Mouse (Mus musculus) CH12.LX (cell line): ENCODE results near the gene Sh3bp2. TPM values are rescaled to one million over a fixed set of nuclear protein-coding genes. Genes with fewer than 3 reads are reported as not detected.
A peak's percentile ranks its signal among the peaks of the same experiment; 100 is the strongest.

Experiments used
- DNase-seq: peaks from one replicate; pipeline ENCODE4 v3.0.0-alpha.2; 2013; ENCODE audit errors: extremely low read depth
- H3K27ac ChIP-seq: 2 replicates; pipeline ENCODE4 v1.5.1; 2012; ENCODE audit warnings: low read depth, mild to moderate bottlenecking, control low read depth, moderate library complexity; ENCODE audit not compliant: insufficient read depth
- H3K27me3 ChIP-seq: replicated peaks from 2 replicates; pipeline ENCODE3; 2012; ENCODE audit warnings: inconsistent platforms
- H3K36me3 ChIP-seq, 2 experiments: replicated peaks in 1 of 2; 2 replicates each; pipeline versions ENCODE3 to v1.6.1; 2012; ENCODE audit warnings: inconsistent platforms in 1 of 2, low read length in 1 of 2, mild to moderate bottlenecking in 1 of 2, mixed read lengths in 1 of 2, moderate library complexity in 1 of 2; ENCODE audit not compliant: control insufficient read depth in 1 of 2, insufficient read depth in 1 of 2
- H3K4me1 ChIP-seq, 2 experiments: 2 replicates each; pipeline ENCODE4 v1.6.1; 2012; ENCODE audit warnings: inconsistent platforms in 1 of 2, moderate library complexity in 1 of 2; ENCODE audit not compliant: insufficient read depth in 2 of 2, control insufficient read depth in 1 of 2
- H3K4me2 ChIP-seq: 2 replicates; pipeline ENCODE4 v1.6.1; 2012; ENCODE audit warnings: low read depth, mild to moderate bottlenecking, control low read depth; ENCODE audit not compliant: poor library complexity, insufficient read depth, severe bottlenecking
- H3K4me3 ChIP-seq, 3 experiments: fragments of 150-350 bp in 1 of 3; sonication (generic) in 1 of 3; replicated peaks in 1 of 3; 2 replicates each; pipeline versions ENCODE3 to v1.5.1; 2011 to 2012; ENCODE audit warnings: low read depth in 2 of 3, low read length in 2 of 3, mild to moderate bottlenecking in 2 of 3, moderate library complexity in 2 of 3, control low read depth in 1 of 3, improper control_type of control experiment in 1 of 3, inconsistent platforms in 1 of 3, mixed read lengths in 1 of 3; ENCODE audit not compliant: poor library complexity in 1 of 3
- H3K79me2 ChIP-seq: replicated peaks from 2 replicates; pipeline ENCODE4 v1.6.1; 2012; ENCODE audit warnings: mild to moderate bottlenecking, moderate library complexity; ENCODE audit not compliant: control insufficient read depth, poor library complexity, insufficient read depth, severe bottlenecking; ENCODE audit errors: extremely low read depth
- H3K9ac ChIP-seq: 2 replicates; pipeline ENCODE4 v1.6.1; 2012; ENCODE audit warnings: low read depth, mild to moderate bottlenecking, control low read depth, moderate library complexity; ENCODE audit not compliant: insufficient read depth
- H3K9me3 ChIP-seq: replicated peaks from 2 replicates; pipeline ENCODE3; 2012; ENCODE audit warnings: low read length, inconsistent platforms, mixed read lengths
- CHD1 ChIP-seq: IDR thresholded peaks from 2 replicates; pipeline ENCODE4 v1.6.1; 2012; ENCODE audit warnings: low read depth, low read length, improper control_type of control experiment, inconsistent platforms
- CHD2 ChIP-seq: IDR thresholded peaks from 2 replicates; pipeline ENCODE4 v1.6.1; 2011; ENCODE audit warnings: low read length, improper control_type of control experiment
- CTCF ChIP-seq, 2 experiments: IDR thresholded peaks in 1 of 2; conservative IDR thresholded peaks in 1 of 2; 2 replicates each; pipeline ENCODE4 v1.5.1; 2011 to 2012; ENCODE audit warnings: low read depth in 2 of 2, low read length in 2 of 2, improper control_type of control experiment in 1 of 2, inconsistent platforms in 1 of 2, mild to moderate bottlenecking in 1 of 2, moderate library complexity in 1 of 2
- E2F4 ChIP-seq: IDR thresholded peaks from 2 replicates; pipeline ENCODE4 v1.6.1; 2011; ENCODE audit warnings: low read depth, low read length, improper control_type of control experiment; ENCODE audit not compliant: insufficient replicate concordance
- ELF1 ChIP-seq: IDR thresholded peaks from 2 replicates; pipeline ENCODE4 v1.6.1; 2014; ENCODE audit warnings: low read depth, mild to moderate bottlenecking, inconsistent platforms, low read length, improper control_type of control experiment
- EP300 ChIP-seq: IDR thresholded peaks from 2 replicates; pipeline ENCODE4 v1.6.1; 2011; ENCODE audit warnings: low read length, improper control_type of control experiment
- ETS1 ChIP-seq: conservative IDR thresholded peaks from 2 replicates; pipeline ENCODE4 v1.6.1; 2012; ENCODE audit warnings: low read depth, mild to moderate bottlenecking, inconsistent platforms, low read length, improper control_type of control experiment, moderate library complexity
- GABPA ChIP-seq: IDR thresholded peaks from 2 replicates; pipeline ENCODE4 v1.6.1; 2012; ENCODE audit warnings: low read depth, low read length, improper control_type of control experiment, inconsistent platforms; ENCODE audit not compliant: insufficient replicate concordance
- JUN ChIP-seq: IDR thresholded peaks from 2 replicates; pipeline ENCODE4 v1.6.1; 2011; ENCODE audit warnings: low read depth, mild to moderate bottlenecking, low read length, improper control_type of control experiment, moderate library complexity; ENCODE audit not compliant: insufficient read depth
- JUND ChIP-seq: conservative IDR thresholded peaks from 2 replicates; pipeline ENCODE4 v1.6.1; 2011; ENCODE audit warnings: low read depth, low read length, improper control_type of control experiment
- KAT2A ChIP-seq: IDR thresholded peaks from 2 replicates; pipeline ENCODE4 v1.6.1; 2012; ENCODE audit warnings: low read length, improper control_type of control experiment, inconsistent platforms; ENCODE audit not compliant: insufficient replicate concordance
- MAFK ChIP-seq: IDR thresholded peaks from 2 replicates; pipeline ENCODE4 v1.6.1; 2011; ENCODE audit warnings: low read length, improper control_type of control experiment; ENCODE audit not compliant: insufficient replicate concordance
- MAX ChIP-seq: IDR thresholded peaks from 2 replicates; pipeline ENCODE4 v1.6.1; 2011; ENCODE audit warnings: low read length, improper control_type of control experiment
- MEF2A ChIP-seq: IDR thresholded peaks from 2 replicates; pipeline ENCODE4 v1.6.1; 2014; ENCODE audit warnings: low read depth, mild to moderate bottlenecking, inconsistent platforms, low read length, improper control_type of control experiment, borderline replicate concordance
- MXI1 ChIP-seq: IDR thresholded peaks from 2 replicates; pipeline ENCODE4 v1.6.1; 2011; ENCODE audit warnings: mild to moderate bottlenecking, low read depth, low read length, improper control_type of control experiment
- MYC ChIP-seq: IDR thresholded peaks from 2 replicates; pipeline ENCODE4 v1.6.1; 2011; ENCODE audit warnings: low read depth, mild to moderate bottlenecking, improper control_type of control experiment, low read length
- NELFE ChIP-seq: IDR thresholded peaks from 2 replicates; pipeline ENCODE4 v1.6.1; 2011; ENCODE audit warnings: low read depth, low read length, improper control_type of control experiment
- POLR2A ChIP-seq: IDR thresholded peaks from 2 replicates; pipeline ENCODE4 v1.6.1; 2011; ENCODE audit warnings: low read depth, mild to moderate bottlenecking, improper control_type of control experiment, low read length
- POLR2AphosphoS2 ChIP-seq: IDR thresholded peaks from 2 replicates; pipeline ENCODE4 v1.6.1; 2011; ENCODE audit warnings: low read depth, low read length, improper control_type of control experiment
- RAD21 ChIP-seq: IDR thresholded peaks from 2 replicates; pipeline ENCODE4 v1.6.1; 2011; ENCODE audit warnings: low read depth, mild to moderate bottlenecking, low read length, improper control_type of control experiment, moderate library complexity
- RCOR1 ChIP-seq: conservative IDR thresholded peaks from 2 replicates; pipeline ENCODE4 v1.6.1; 2012; ENCODE audit warnings: low read depth, mild to moderate bottlenecking, inconsistent platforms, low read length, improper control_type of control experiment
- SMC3 ChIP-seq: IDR thresholded peaks from 2 replicates; pipeline ENCODE4 v1.6.1; 2011; ENCODE audit warnings: low read depth, low read length, improper control_type of control experiment
- TBP ChIP-seq: conservative IDR thresholded peaks from 2 replicates; pipeline ENCODE4 v1.6.1; 2011; ENCODE audit warnings: low read depth, low read length, improper control_type of control experiment
- TCF12 ChIP-seq: IDR thresholded peaks from 2 replicates; pipeline ENCODE4 v1.6.1; 2014; ENCODE audit warnings: low read depth, mild to moderate bottlenecking, inconsistent platforms, low read length, improper control_type of control experiment
- UBTF ChIP-seq: IDR thresholded peaks from 2 replicates; pipeline ENCODE4 v1.6.1; 2012; ENCODE audit warnings: low read depth, mild to moderate bottlenecking, inconsistent platforms, low read length, improper control_type of control experiment, moderate library complexity
- USF1 ChIP-seq: IDR thresholded peaks from 2 replicates; pipeline ENCODE4 v1.6.1; 2014; ENCODE audit warnings: low read depth, mild to moderate bottlenecking, inconsistent platforms, low read length, improper control_type of control experiment
- USF2 ChIP-seq: conservative IDR thresholded peaks from 2 replicates; pipeline ENCODE4 v1.6.1; 2011; ENCODE audit warnings: low read depth, low read length, improper control_type of control experiment
- ZC3H11A ChIP-seq: IDR thresholded peaks from 2 replicates; pipeline ENCODE4 v1.6.1; 2012; ENCODE audit warnings: low read depth, mild to moderate bottlenecking, inconsistent platforms, low read length, improper control_type of control experiment
- ZMIZ1 ChIP-seq: IDR thresholded peaks from 2 replicates; pipeline ENCODE4 v1.6.1; 2012; ENCODE audit warnings: low read depth, mild to moderate bottlenecking, inconsistent platforms, low read length, improper control_type of control experiment
- dilution Hi-C: fragments of 300-500 bp; cut with MboI; formaldehyde crosslinking; loops from 2 replicates; pipeline ENCODE4 v1.14.3; 2020; ENCODE audit warnings: low sequenced_read_pairs; ENCODE audit not compliant: extremely low pct_unique_long_range_greater_than_20kb, extremely low pct_ligation_motif_present
- in situ Hi-C: fragments of 300-500 bp; cut with MboI; formaldehyde crosslinking; loops from 3 replicates; pipeline ENCODE4 v1.14.3; 2019; ENCODE audit warnings: low sequenced_read_pairs, low pct_ligation_motif_present, low pct_unique_long_range_greater_than_20kb, mixed read lengths
- polyA plus RNA-seq: library from polyadenylated mRNA; unstranded; fragments of >175 nt; gene quantifications from 2 replicates; pipeline ENCODE4 v1.2.1, GENCODE M21; 2012; ENCODE audit warnings: low read depth; ENCODE audit not compliant: insufficient read length
- total RNA-seq, 2 experiments: library from RNA; depleted of rRNA; stranded (reverse); fragments of 300-350 nt in 1 of 2; fragments of >200 nt in 1 of 2; gene quantifications; 2 replicates each; pipeline ENCODE4 v1.2.3; 2012 to 2014

Sh3bp2 gene
- total and polyA plus RNA-seq, 3 experiments = 5.8 to 10.5 (median 7.3) TPM

DNA sequence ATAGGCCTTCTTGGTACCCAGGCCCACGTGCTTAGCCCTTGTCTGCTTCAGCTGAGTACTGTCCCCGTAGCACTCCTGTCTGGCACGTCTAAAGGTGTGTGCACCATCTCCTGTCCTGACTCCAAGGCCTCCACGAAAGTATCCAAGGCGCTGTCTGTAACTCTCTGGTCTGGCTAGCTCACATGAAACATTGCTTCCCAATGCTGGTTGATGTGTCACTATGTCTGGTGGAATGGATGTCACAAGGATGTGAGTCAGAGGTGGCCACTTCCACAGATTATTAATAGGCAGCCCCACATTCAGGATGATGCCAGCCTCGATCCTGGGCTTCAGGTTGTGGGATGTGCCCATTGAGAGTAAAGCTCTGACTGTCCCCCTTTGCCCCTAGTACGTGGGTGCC, 10.2 kb downstream of the Sh3bp2 start:
- DNase-seq = no peak
- H3K9ac ChIP-seq = no peak overlapping the region
- no peak overlapping the region for H3K4me2 ChIP-seq
- H3K4me1 ChIP-seq = peaks cover 16 to 51% of the 10 kb centered on the region in 2 experiments
- dilution Hi-C loops (no loop called here), in situ Hi-C loops (loop anchor here (25.0 kb wide), 1 partner anchor 501 kb away; the partner anchor contains the start of gene Hgfac)
- no peaks in the 10 kb centered on the region for H3K9me3 ChIP-seq
- H3K36me3 ChIP-seq = peaks cover 0 to 19% of the 10 kb centered on the region in 2 experiments
- H3K27me3 ChIP-seq = no peaks in the 10 kb centered on the region
- H3K79me2 ChIP-seq = no peaks in the 10 kb centered on the region
- H3K27ac ChIP-seq = no peak overlapping the region
- no peak overlapping the region for H3K4me3 ChIP-seq
- TF ChIP-seq MXI1 (no peak), USF1 (no peak), MAFK (no peak), MEF2A (no peak)

DNA sequence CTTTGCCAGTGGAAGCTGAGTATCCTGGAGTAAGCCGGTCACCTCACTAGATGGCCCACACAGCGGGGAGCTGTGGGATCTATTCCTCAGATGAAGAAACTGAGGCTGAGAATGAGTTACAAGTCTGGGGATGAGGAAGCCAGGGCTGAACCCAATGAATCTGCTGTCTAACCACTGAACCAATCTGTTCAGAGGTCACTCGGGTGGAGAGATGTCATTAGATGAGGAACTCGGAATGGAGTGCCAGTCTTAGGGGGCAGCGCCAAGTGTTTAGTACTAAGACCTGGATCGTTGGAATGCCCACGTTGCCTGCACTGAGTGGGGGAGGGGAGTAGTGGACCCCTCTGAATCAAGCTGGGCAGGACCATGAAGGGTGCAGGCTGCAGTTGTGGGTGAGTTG, 12.4 kb downstream of the Sh3bp2 start:
- H3K27ac ChIP-seq = no peak overlapping the region
- H3K27me3 ChIP-seq = no peaks in the 10 kb centered on the region

DNA sequence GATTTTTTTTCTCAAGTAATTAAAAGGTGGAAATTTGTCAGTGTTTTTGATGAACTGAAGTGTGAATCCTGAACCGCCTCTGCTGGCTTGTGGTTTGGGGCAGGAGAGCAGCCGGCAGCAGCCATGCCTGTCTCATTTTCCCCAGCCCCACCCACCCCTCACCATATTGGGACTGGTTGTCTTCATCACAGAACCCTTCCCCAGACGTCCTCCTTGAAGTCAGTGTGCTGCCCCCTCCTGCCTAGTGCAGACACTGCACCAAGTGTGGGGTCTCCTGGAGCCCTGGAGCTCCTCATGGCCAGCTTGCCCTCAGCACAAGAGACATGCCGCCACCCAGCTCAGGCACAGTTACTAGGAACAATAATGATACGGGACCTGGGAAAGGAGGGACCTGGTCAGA, 12.9 kb downstream of the Sh3bp2 start:
- peaks cover 16 to 46% of the 10 kb centered on the region in 2 experiments for H3K4me1 ChIP-seq
- peak overlapping the region; percentile 26 for H3K4me2 ChIP-seq
- H3K27me3 ChIP-seq = no peaks in the 10 kb centered on the region
- H3K79me2 ChIP-seq = no peaks in the 10 kb centered on the region
- H3K36me3 ChIP-seq = peaks cover 0 to 9% of the 10 kb centered on the region in 2 experiments
- DNase-seq = peak; percentile 70
- no peak overlapping the region for H3K9ac ChIP-seq
- in situ Hi-C loops (loop anchor here (25.0 kb wide), 1 partner anchor 499 kb away; the partner anchor contains the start of gene Hgfac), dilution Hi-C loops (no loop called here)
- H3K4me3 ChIP-seq = no peak overlapping the region
- H3K9me3 ChIP-seq = no peaks in the 10 kb centered on the region
- no peak overlapping the region for H3K27ac ChIP-seq
- no peak for TF ChIP-seq MAFK
- TF ChIP-seq MXI1 = no peak
- peak in 1 of 2 experiments; percentile 70; a peak in 2 of 4 replicates for TF ChIP-seq CTCF (conservative IDR thresholded peaks at IDR 0.05 in 1 of 2, IDR thresholded peaks at IDR 0.05 in 1 of 2; ENCODE audit: low read depth in 2 of 2, low read length in 2 of 2)
- no peak for TF ChIP-seq ETS1
- TF ChIP-seq ZC3H11A = no peak
- no peak for TF ChIP-seq USF1
- no peak for TF ChIP-seq ZMIZ1
- no peak for TF ChIP-seq RCOR1
- peak; percentile 48 for TF ChIP-seq RAD21
- TF ChIP-seq USF2 = no peak
- TF ChIP-seq E2F4 = no peak
- no peak for TF ChIP-seq UBTF
- peak; percentile 73 for TF ChIP-seq SMC3
- TF ChIP-seq MYC = no peak
- no peak for TF ChIP-seq MAX
- TF ChIP-seq POLR2AphosphoS2 = no peak
- no peak for TF ChIP-seq JUND
- 0 out of 2 replicates have a peak, but pooled peaks have one; percentile 10 for TF ChIP-seq TCF12
- no peak for TF ChIP-seq JUN
- TF ChIP-seq EP300 = no peak

More for the DNA sequence above, 12.4 kb downstream of the Sh3bp2 start:
- dilution Hi-C loops = no loop called here
- Histone ChIP-seq H3K9me3 (no peaks in the 10 kb centered on the region), H3K9ac (no peak overlapping the region), H3K4me3 (no peak overlapping the region), H3K79me2 (no peaks in the 10 kb centered on the region), H3K4me2 (peak overlapping the region; percentile 26), H3K36me3 (peaks cover 0 to 13% of the 10 kb centered on the region in 2 experiments), H3K4me1 (peaks cover 16 to 47% of the 10 kb centered on the region in 2 experiments)
- DNase-seq = no peak
- TF ChIP-seq CHD2 (no peak), NELFE (no peak), JUN (no peak), KAT2A (no peak), POLR2AphosphoS2 (no peak), MAX (no peak), ELF1 (no peak), TBP (no peak), POLR2A (no peak), CHD1 (no peak), GABPA (no peak), ETS1 (no peak)
- in situ Hi-C loops = loop anchor here (25.0 kb wide), 1 partner anchor 499 kb away; the partner anchor contains the start of gene Hgfac
